15 mouse cellular contexts compared by ENCODE assay signal in genomic region chr8:46526821-46527220, GRCm38 (mm10). TPM values are rescaled to one million over a fixed set of nuclear protein-coding genes. Genes with fewer than 3 reads are reported as not detected.
DNase-seq lines count a peak whose midpoint lies in the region; ATAC-seq and TF ChIP-seq lines count a peak whose summit lies in the region.
"Had no signal": no experiment of that assay in that cellular context is flagged by ENCODE, and none has a peak within 500 bp of the region (broad histone marks: within the 10 kb centered on the region; RNA-seq: fewer than 3 reads in every experiment).

No protein-coding gene starts in this region.

- 0 out of 2 replicates have a peak, but pooled peaks cover 7% of the 10 kb centered on the region for H3K4me1 ChIP-seq in forebrain, embryonic 12.5 days
- H3K4me1 ChIP-seq in forebrain, embryonic 11.5 days (replicated peaks; ENCODE audit: control insufficient read depth, insufficient read depth, low read length) = no peaks in the 10 kb centered on the region
- peaks cover 6% of the 10 kb centered on the region; the same call in 1 of the 2 replicates for H3K4me1 ChIP-seq in kidney, postnatal 0 days (replicated peaks; ENCODE audit: insufficient read depth, low read length)
- H3K4me1 ChIP-seq: hindbrain, embryonic 15.5 days; neural tube, embryonic 12.5 days had no signal

- no peak overlapping the region for H3K9ac ChIP-seq in forebrain, embryonic 12.5 days
- H3K9ac ChIP-seq in forebrain, embryonic 11.5 days (ENCODE audit: low read length) = no peak overlapping the region
- no peak overlapping the region for H3K9ac ChIP-seq in kidney, postnatal 0 days (ENCODE audit: low read depth, low read length)
- H3K9ac ChIP-seq: hindbrain, embryonic 15.5 days; limb, embryonic 15.5 days; neural tube, embryonic 12.5 days; stomach, embryonic 15.5 days had no signal

- 80% methylated on average over 10 of the region's 10 CpGs for WGBS in forebrain, embryonic 12.5 days
- WGBS in forebrain, embryonic 11.5 days = 82% methylated on average over 10 of the region's 10 CpGs
- WGBS in kidney, postnatal 0 days = 46% methylated on average over 10 of the region's 10 CpGs

- H3K4me2 ChIP-seq in forebrain, embryonic 12.5 days = no peak overlapping the region
- H3K4me2 ChIP-seq in forebrain, embryonic 11.5 days (ENCODE audit: low read depth, low read length, severe bottlenecking) = no peak overlapping the region
- H3K4me2 ChIP-seq in kidney, postnatal 0 days (ENCODE audit: low read length) = no peak overlapping the region
- H3K4me2 ChIP-seq: hindbrain, embryonic 15.5 days; limb, embryonic 15.5 days; neural tube, embryonic 12.5 days; stomach, embryonic 15.5 days had no signal

- H3K9me3 ChIP-seq in forebrain, embryonic 12.5 days = no peaks in the 10 kb centered on the region
- H3K9me3 ChIP-seq in forebrain, embryonic 11.5 days (ENCODE audit: control insufficient read depth, low read length) = no peaks in the 10 kb centered on the region
- no peaks in the 10 kb centered on the region for H3K9me3 ChIP-seq in kidney, postnatal 0 days (replicated peaks; ENCODE audit: low read length)
- H3K9me3 ChIP-seq: hindbrain, embryonic 15.5 days; limb, embryonic 15.5 days; neural tube, embryonic 12.5 days; stomach, embryonic 15.5 days had no signal

- TF ChIP-seq CTCF in kidney, postnatal 0 days (IDR thresholded peaks at IDR 0.05; ENCODE audit: low read depth) = no peak

- ATAC-seq in forebrain, embryonic 12.5 days (ENCODE audit: low FRiP score) = peak; percentile 30; the same call in 1 of the 2 replicates
- no peak for ATAC-seq in forebrain, embryonic 11.5 days (replicated peaks; ENCODE audit: low FRiP score)
- ATAC-seq in kidney, postnatal 0 days (replicated peaks; ENCODE audit: low FRiP score, low read depth) = peak; percentile 58

- no peak overlapping the region for H3K27ac ChIP-seq in forebrain, embryonic 12.5 days
- no peak overlapping the region for H3K27ac ChIP-seq in forebrain, embryonic 11.5 days (ENCODE audit: low read depth, low read length)
- H3K27ac ChIP-seq in kidney, postnatal 0 days = no peak overlapping the region
- H3K27ac ChIP-seq: hindbrain, embryonic 15.5 days; limb, embryonic 15.5 days; neural tube, embryonic 12.5 days; stomach, embryonic 15.5 days had no signal

- no peak for DNase-seq in forebrain, embryonic 11.5 days (ENCODE audit: low spot score)
- DNase-seq in kidney, postnatal 0 days (ENCODE audit: low spot score) = peak; percentile 31
- no peak for DNase-seq in kidney, adult 8-10 months
- DNase-seq in testis, postnatal 10 days (ENCODE audit: low spot score) = peak; percentile 73
- no peak for DNase-seq in testis, postnatal 14 days (ENCODE audit: low spot score)
- DNase-seq in adrenal gland, postnatal 14 days = no peak
- DNase-seq in layer of hippocampus, adult 8-10 months (ENCODE audit: low spot score in 2 of 2) = no peak
- DNase-seq: adrenal gland, adult 8-10 months; B cell, adult 2 months; cerebellum, adult 11-12 months had no signal

- H3K27me3 ChIP-seq in forebrain, embryonic 12.5 days = no peaks in the 10 kb centered on the region
- no peaks in the 10 kb centered on the region for H3K27me3 ChIP-seq in forebrain, embryonic 11.5 days (ENCODE audit: control insufficient read depth, insufficient read depth, low read length)
- H3K27me3 ChIP-seq in kidney, postnatal 0 days (ENCODE audit: insufficient read depth, low read length) = no peaks in the 10 kb centered on the region
- H3K27me3 ChIP-seq: hindbrain, embryonic 15.5 days; limb, embryonic 15.5 days; neural tube, embryonic 12.5 days; stomach, embryonic 15.5 days had no signal

- H3K36me3 ChIP-seq in forebrain, embryonic 12.5 days (replicated peaks) = no peaks in the 10 kb centered on the region
- no peaks in the 10 kb centered on the region for H3K36me3 ChIP-seq in forebrain, embryonic 11.5 days (ENCODE audit: control insufficient read depth, insufficient read depth, low read length)
- 0 out of 2 replicates have a peak, but pooled peaks cover 2% of the 10 kb centered on the region for H3K36me3 ChIP-seq in kidney, postnatal 0 days (ENCODE audit: insufficient read depth, low read length)
- H3K36me3 ChIP-seq: neural tube, embryonic 12.5 days had no signal

- H3K4me3 ChIP-seq in forebrain, embryonic 12.5 days (replicated peaks) = no peak overlapping the region
- no peak overlapping the region for H3K4me3 ChIP-seq in forebrain, embryonic 11.5 days (ENCODE audit: low read depth, low read length)
- H3K4me3 ChIP-seq in kidney, postnatal 0 days (replicated peaks; ENCODE audit: low read depth, low read length) = no peak overlapping the region
- H3K4me3 ChIP-seq: hindbrain, embryonic 15.5 days; limb, embryonic 15.5 days; neural tube, embryonic 12.5 days; stomach, embryonic 15.5 days had no signal

RNA-seq across cellular contexts. Expression of gene Cenpu, which starts 25.0 kb away (rescaled TPM):
- polyA plus RNA-seq in forebrain, embryonic 12.5 days (2016; fragmentation: Nextera tagmentation; extraction: Ambion mirVana) = 27.4 and 36.4 TPM in 2 replicates
- polyA plus RNA-seq in forebrain, embryonic 11.5 days (2014; fragmentation: Nextera tagmentation; extraction: Ambion mirVana) = 32.6 and 35.2 TPM in 2 replicates
- 9.7 and 11.9 TPM in 2 replicates for polyA plus RNA-seq in kidney, postnatal 0 days (2015; fragmentation: Nextera tagmentation; extraction: Ambion mirVana)
- 5.6 and 6.9 TPM in 2 replicates for total RNA-seq in adrenal gland, postnatal 14 days (2021)
- total RNA-seq in layer of hippocampus, adult 8-10 months (2022) = 1 to 10 TPM; 1.3 to 4.5 (median 1.9) TPM

RNA-seq across cellular contexts. Expression of gene Acsl1, which starts 56.0 kb away (rescaled TPM):
- polyA plus RNA-seq in forebrain, embryonic 12.5 days (2016; fragmentation: Nextera tagmentation; extraction: Ambion mirVana) = 5.6 and 7.0 TPM in 2 replicates
- polyA plus RNA-seq in forebrain, embryonic 11.5 days (2014; fragmentation: Nextera tagmentation; extraction: Ambion mirVana) = 6.2 and 6.7 TPM in 2 replicates
- polyA plus RNA-seq in kidney, postnatal 0 days (2015; fragmentation: Nextera tagmentation; extraction: Ambion mirVana) = 47.0 and 49.7 TPM in 2 replicates
- 631 and 851 TPM in 2 replicates for total RNA-seq in adrenal gland, postnatal 14 days (2021)
- total RNA-seq in layer of hippocampus, adult 8-10 months (2022) = 10 to 100 TPM; 40.6 to 49.2 (median 47.4) TPM

Comparison
In these comparisons a context has a peak if more than half of its experiments do, and no peak if none do; other contexts are left out.
1. DNase-seq: peak in kidney, postnatal 0 days (single experiment) and testis, postnatal 10 days (single experiment); none in forebrain, embryonic 11.5 days (single experiment), kidney, adult 8-10 months (0 of 2), testis, postnatal 14 days (single experiment), adrenal gland, postnatal 14 days (single experiment) and layer of hippocampus, adult 8-10 months (0 of 2).